Mouse (Mus musculus): ENCODE measurements around the gene Olfr156. TPM values are rescaled to one million over a fixed set of nuclear protein-coding genes. Genes with fewer than 3 reads are reported as not detected.

Gene Olfr156
- polyA plus RNA-seq (2012; fragmentation: generic; extraction: Trizol): not detected
- long read RNA-seq, experiment 1: 0 reads
- long read RNA-seq, experiment 2: 0 reads

- Histone ChIP-seq H3K36me3 (ENCODE audit: control insufficient read depth, insufficient read depth) (no peaks in the 10 kb centered on the region), H3K27me3 (ENCODE audit: control insufficient read depth, insufficient read depth, insufficient read length) (peaks cover 46% of the 10 kb centered on the region)
- TF ChIP-seq FOSL1 (IDR thresholded peaks at IDR 0.05; ENCODE audit: insufficient read depth, low read length, poor library complexity, severe bottlenecking) (no peak), USF1 (IDR thresholded peaks at IDR 0.05; ENCODE audit: low read depth) (no peak)
These were observed at the start of gene Olfr156 for GRCm38 (mm10) chr4:43823845-43824337. Gene Olfr156, minus strand, starts transcription at chr4:43823895.

GRCm38 (mm10) chr4:43869821-43870220, 46.1 kb upstream of the Olfr156 start:
- peaks cover 14% of the 10 kb centered on the region for H3K27me3 ChIP-seq (ENCODE audit: control insufficient read depth, insufficient read depth, insufficient read length)
- H3K79me3 ChIP-seq (ENCODE audit: low read depth): no peaks in the 10 kb centered on the region
- H3K4me3 ChIP-seq (ENCODE audit: insufficient read depth, poor library complexity, severe bottlenecking): no peak overlapping the region
- H3ac ChIP-seq (ENCODE audit: control insufficient read depth, insufficient read length, low read depth): no peak overlapping the region
- H3K36me3 ChIP-seq (ENCODE audit: control insufficient read depth, insufficient read depth): no peaks in the 10 kb centered on the region
- TF ChIP-seq MYOG (IDR thresholded peaks at IDR 0.05; ENCODE audit: control insufficient read depth, extremely low read depth, insufficient read length): no peak
- no peak for TF ChIP-seq CTCF (IDR thresholded peaks at IDR 0.05; ENCODE audit: control insufficient read depth, insufficient read depth, insufficient read length)
- no peak for TF ChIP-seq MYOD1 (IDR thresholded peaks at IDR 0.05; ENCODE audit: control insufficient read depth, insufficient read length, low read depth)
- TF ChIP-seq FOSL1 (IDR thresholded peaks at IDR 0.05; ENCODE audit: insufficient read depth, low read length, poor library complexity, severe bottlenecking): no peak
- TF ChIP-seq MAX (IDR thresholded peaks at IDR 0.05): no peak
- no peak for TF ChIP-seq USF1 (IDR thresholded peaks at IDR 0.05; ENCODE audit: low read depth)
- TF ChIP-seq CEBPB (IDR thresholded peaks at IDR 0.05; ENCODE audit: low read depth): no peak
- H3K79me2 ChIP-seq (ENCODE audit: control insufficient read depth, insufficient read depth): no peaks in the 10 kb centered on the region

More at GRCm38 (mm10) chr4:43823845-43824337, at the start of gene Olfr156:
- Histone ChIP-seq H3K4me3 (ENCODE audit: insufficient read depth, poor library complexity, severe bottlenecking) (no peak within 1 kb of the TSS), H3ac (ENCODE audit: control insufficient read depth, insufficient read length, low read depth) (no peak within 1 kb of the TSS), H3K79me2 (ENCODE audit: control insufficient read depth, insufficient read depth) (no peaks in the 10 kb centered on the region), H3K79me3 (ENCODE audit: low read depth) (no peaks in the 10 kb centered on the region)

- Histone ChIP-seq H3K4me3 (ENCODE audit: insufficient read depth, poor library complexity, severe bottlenecking) (no peak overlapping the region), H3K36me3 (ENCODE audit: control insufficient read depth, insufficient read depth) (no peaks in the 10 kb centered on the region), H3K27me3 (ENCODE audit: control insufficient read depth, insufficient read depth, insufficient read length) (peaks cover 7% of the 10 kb centered on the region), H3ac (ENCODE audit: control insufficient read depth, insufficient read length, low read depth) (no peak overlapping the region), H3K79me2 (ENCODE audit: control insufficient read depth, insufficient read depth) (no peaks in the 10 kb centered on the region), H3K79me3 (ENCODE audit: low read depth) (no peaks in the 10 kb centered on the region)
- no peak for TF ChIP-seq MAX (IDR thresholded peaks at IDR 0.05)
- no peak for TF ChIP-seq CTCF (IDR thresholded peaks at IDR 0.05; ENCODE audit: control insufficient read depth, insufficient read depth, insufficient read length)
- TF ChIP-seq FOSL1 (IDR thresholded peaks at IDR 0.05; ENCODE audit: insufficient read depth, low read length, poor library complexity, severe bottlenecking): no peak
These were observed 39.6 kb upstream of the Olfr156 start for GRCm38 (mm10) chr4:43863298-43863697.

- H3K79me3 ChIP-seq (ENCODE audit: low read depth): no peaks in the 10 kb centered on the region
- no peak overlapping the region for H3K4me3 ChIP-seq (ENCODE audit: insufficient read depth, poor library complexity, severe bottlenecking)
- no peaks in the 10 kb centered on the region for H3K79me2 ChIP-seq (ENCODE audit: control insufficient read depth, insufficient read depth)
- H3K27me3 ChIP-seq (ENCODE audit: control insufficient read depth, insufficient read depth, insufficient read length): peaks cover 10% of the 10 kb centered on the region
- no peaks in the 10 kb centered on the region for H3K36me3 ChIP-seq (ENCODE audit: control insufficient read depth, insufficient read depth)
- no peak overlapping the region for H3ac ChIP-seq (ENCODE audit: control insufficient read depth, insufficient read length, low read depth)
- TF ChIP-seq USF1 (IDR thresholded peaks at IDR 0.05; ENCODE audit: low read depth): no peak
- peak; percentile 68 for TF ChIP-seq CTCF (IDR thresholded peaks at IDR 0.05; ENCODE audit: control insufficient read depth, insufficient read depth, insufficient read length)
- no peak for TF ChIP-seq FOSL1 (IDR thresholded peaks at IDR 0.05; ENCODE audit: insufficient read depth, low read length, poor library complexity, severe bottlenecking)
- TF ChIP-seq CEBPB (IDR thresholded peaks at IDR 0.05; ENCODE audit: low read depth): no peak
These were observed 37.2 kb upstream of the Olfr156 start for GRCm38 (mm10) chr4:43860744-43861519.

GRCm38 (mm10) chr4:43859886-43860285, 36.2 kb upstream of the Olfr156 start:
- TF ChIP-seq CTCF (IDR thresholded peaks at IDR 0.05; ENCODE audit: control insufficient read depth, insufficient read depth, insufficient read length) (no peak), FOSL1 (IDR thresholded peaks at IDR 0.05; ENCODE audit: insufficient read depth, low read length, poor library complexity, severe bottlenecking) (no peak), MYOG (IDR thresholded peaks at IDR 0.05; ENCODE audit: control insufficient read depth, extremely low read depth, insufficient read length) (no peak), USF1 (IDR thresholded peaks at IDR 0.05; ENCODE audit: low read depth) (no peak), CEBPB (IDR thresholded peaks at IDR 0.05; ENCODE audit: low read depth) (no peak), MYOD1 (IDR thresholded peaks at IDR 0.05; ENCODE audit: control insufficient read depth, insufficient read length, low read depth) (no peak), MAX (IDR thresholded peaks at IDR 0.05) (no peak)
- Histone ChIP-seq H3K27me3 (ENCODE audit: control insufficient read depth, insufficient read depth, insufficient read length) (peaks cover 14% of the 10 kb centered on the region), H3K4me3 (ENCODE audit: insufficient read depth, poor library complexity, severe bottlenecking) (no peak overlapping the region), H3ac (ENCODE audit: control insufficient read depth, insufficient read length, low read depth) (no peak overlapping the region), H3K79me3 (ENCODE audit: low read depth) (no peaks in the 10 kb centered on the region), H3K79me2 (ENCODE audit: control insufficient read depth, insufficient read depth) (no peaks in the 10 kb centered on the region), H3K36me3 (ENCODE audit: control insufficient read depth, insufficient read depth) (no peaks in the 10 kb centered on the region)

- Histone ChIP-seq H3K27me3 (ENCODE audit: control insufficient read depth, insufficient read depth, insufficient read length) (peaks cover 33% of the 10 kb centered on the region), H3K4me3 (ENCODE audit: insufficient read depth, poor library complexity, severe bottlenecking) (no peak overlapping the region), H3K79me2 (ENCODE audit: control insufficient read depth, insufficient read depth) (no peaks in the 10 kb centered on the region), H3K79me3 (ENCODE audit: low read depth) (no peaks in the 10 kb centered on the region), H3ac (ENCODE audit: control insufficient read depth, insufficient read length, low read depth) (no peak overlapping the region), H3K36me3 (ENCODE audit: control insufficient read depth, insufficient read depth) (no peaks in the 10 kb centered on the region)
- TF ChIP-seq MYOG (IDR thresholded peaks at IDR 0.05; ENCODE audit: control insufficient read depth, extremely low read depth, insufficient read length) (no peak), USF1 (IDR thresholded peaks at IDR 0.05; ENCODE audit: low read depth) (no peak), MAX (IDR thresholded peaks at IDR 0.05) (no peak), MYOD1 (IDR thresholded peaks at IDR 0.05; ENCODE audit: control insufficient read depth, insufficient read length, low read depth) (no peak), FOSL1 (IDR thresholded peaks at IDR 0.05; ENCODE audit: insufficient read depth, low read length, poor library complexity, severe bottlenecking) (no peak), CEBPB (IDR thresholded peaks at IDR 0.05; ENCODE audit: low read depth) (no peak), CTCF (IDR thresholded peaks at IDR 0.05; ENCODE audit: control insufficient read depth, insufficient read depth, insufficient read length) (no peak)
These were observed 30.4 kb upstream of the Olfr156 start for GRCm38 (mm10) chr4:43854101-43854500.

Data from C2C12 (cell line).